10 mouse cellular contexts compared by ENCODE assay signal in genomic region chr14:55782361-55782960, GRCm38 (mm10). TPM values are rescaled to one million over a fixed set of nuclear protein-coding genes. Genes with fewer than 3 reads are reported as not detected.
DNase-seq lines count a peak whose midpoint lies in the region; ATAC-seq and TF ChIP-seq lines count a peak whose summit lies in the region.
"Had no signal": no experiment of that assay in that cellular context is flagged by ENCODE, and none has a peak within 500 bp of the region (broad histone marks: within the 10 kb centered on the region; RNA-seq: fewer than 3 reads in every experiment).

No protein-coding gene starts in this region.

- no peaks in the 10 kb centered on the region for H3K36me3 ChIP-seq in kidney, adult 2 months (ENCODE audit: control insufficient read depth, insufficient read depth, low read length)
- peaks cover 8% of the 10 kb centered on the region for H3K36me3 ChIP-seq in embryonic facial prominence, embryonic 15.5 days
- H3K36me3 ChIP-seq in hindbrain, embryonic 15.5 days: no peaks in the 10 kb centered on the region
- no peaks in the 10 kb centered on the region for H3K36me3 ChIP-seq in lung, embryonic 15.5 days
- no peaks in the 10 kb centered on the region for H3K36me3 ChIP-seq in forebrain, embryonic 14.5 days (ENCODE audit: control insufficient read depth, insufficient read depth, low read length)

- no peak for TF ChIP-seq CTCF in kidney, adult 2 months (conservative IDR thresholded peaks at IDR 0.05; ENCODE audit: insufficient read depth, insufficient read length, low read depth, low read length)

- no peaks in the 10 kb centered on the region for H3K9me3 ChIP-seq in embryonic facial prominence, embryonic 15.5 days (replicated peaks)
- no peaks in the 10 kb centered on the region for H3K9me3 ChIP-seq in hindbrain, embryonic 15.5 days
- no peaks in the 10 kb centered on the region for H3K9me3 ChIP-seq in lung, embryonic 15.5 days
- no peaks in the 10 kb centered on the region for H3K9me3 ChIP-seq in forebrain, embryonic 14.5 days (replicated peaks; ENCODE audit: control insufficient read depth, low read length)

- 0 out of 2 replicates have a peak overlapping the region, but pooled peaks have one; percentile 4 for H3K9ac ChIP-seq in embryonic facial prominence, embryonic 15.5 days
- no peak overlapping the region for H3K9ac ChIP-seq in hindbrain, embryonic 15.5 days
- H3K9ac ChIP-seq in lung, embryonic 15.5 days: no peak overlapping the region
- H3K9ac ChIP-seq in forebrain, embryonic 14.5 days (ENCODE audit: low read length): no peak overlapping the region

- peak overlapping the region; percentile 76 for H3K4me2 ChIP-seq in embryonic facial prominence, embryonic 15.5 days (replicated peaks)
- H3K4me2 ChIP-seq in hindbrain, embryonic 15.5 days: peak overlapping the region; percentile 48; the same call in 1 of the 2 replicates
- H3K4me2 ChIP-seq in lung, embryonic 15.5 days: peak overlapping the region; percentile 77
- H3K4me2 ChIP-seq in forebrain, embryonic 14.5 days (ENCODE audit: low read length): no peak overlapping the region

- H3K4me1 ChIP-seq in kidney, adult 2 months (ENCODE audit: control insufficient read depth, insufficient read depth, low read length): no peaks in the 10 kb centered on the region
- H3K4me1 ChIP-seq in embryonic facial prominence, embryonic 15.5 days: peaks cover 29% of the 10 kb centered on the region
- H3K4me1 ChIP-seq in hindbrain, embryonic 15.5 days (replicated peaks): peaks cover 14% of the 10 kb centered on the region
- peaks cover 26% of the 10 kb centered on the region for H3K4me1 ChIP-seq in lung, embryonic 15.5 days
- no peaks in the 10 kb centered on the region for H3K4me1 ChIP-seq in forebrain, embryonic 14.5 days (ENCODE audit: control insufficient read depth, insufficient read depth, low read length)

- no peaks in the 10 kb centered on the region for H3K27me3 ChIP-seq in kidney, adult 2 months (replicated peaks; ENCODE audit: control insufficient read depth, insufficient read depth, low read length)
- H3K27me3 ChIP-seq in embryonic facial prominence, embryonic 15.5 days: 0 out of 2 replicates have a peak, but pooled peaks cover 19% of the 10 kb centered on the region
- peaks cover 59% of the 10 kb centered on the region for H3K27me3 ChIP-seq in hindbrain, embryonic 15.5 days
- H3K27me3 ChIP-seq in lung, embryonic 15.5 days: peaks cover 35% of the 10 kb centered on the region
- H3K27me3 ChIP-seq in forebrain, embryonic 14.5 days (replicated peaks; ENCODE audit: control insufficient read depth, insufficient read depth, low read length): peaks cover 37% of the 10 kb centered on the region

- no peak for DNase-seq in kidney, adult 2 months
- no peak for DNase-seq in kidney, postnatal 14 days
- no peak for DNase-seq in cerebellum, postnatal 25 days
- DNase-seq in forebrain, embryonic 14.5 days (ENCODE audit: low spot score): no peak

- 41% methylated on average over 9 of the region's 9 CpGs for WGBS in kidney, adult 2 months
- WGBS in embryonic facial prominence, embryonic 15.5 days: 34% methylated on average over 9 of the region's 9 CpGs
- 61% methylated on average over 9 of the region's 9 CpGs for WGBS in hindbrain, embryonic 15.5 days
- 46% methylated on average over 9 of the region's 9 CpGs for WGBS in lung, embryonic 15.5 days
- 55% methylated on average over 9 of the region's 9 CpGs for WGBS in forebrain, embryonic 14.5 days

- peak overlapping the region; percentile 35; the same call in 1 of the 2 replicates for H3K4me3 ChIP-seq in kidney, adult 2 months (ENCODE audit: insufficient read depth, low read depth, low read length)
- peak overlapping the region; percentile 48 for H3K4me3 ChIP-seq in embryonic facial prominence, embryonic 15.5 days (replicated peaks)
- no peak overlapping the region for H3K4me3 ChIP-seq in hindbrain, embryonic 15.5 days
- H3K4me3 ChIP-seq in lung, embryonic 15.5 days: peak overlapping the region; percentile 46
- H3K4me3 ChIP-seq in forebrain, embryonic 14.5 days (ENCODE audit: low read depth, low read length): no peak overlapping the region

- no peak for ATAC-seq in embryonic facial prominence, embryonic 15.5 days (ENCODE audit: insufficient number of reproducible peaks, low FRiP score, low TSS enrichment, low read depth)
- ATAC-seq in hindbrain, embryonic 15.5 days (ENCODE audit: low FRiP score, low read depth): no peak
- ATAC-seq in lung, embryonic 15.5 days (ENCODE audit: borderline replicate concordance, extremely low read depth, low FRiP score, low TSS enrichment): no peak
- no peak for ATAC-seq in megakaryocyte progenitor cell, adult 5-6 weeks (replicated peaks; ENCODE audit: poor library complexity)
- ATAC-seq in forebrain, embryonic 14.5 days: no peak

- H3K27ac ChIP-seq in kidney, adult 2 months (ENCODE audit: insufficient read depth, low read depth, low read length): peak overlapping the region; percentile 77
- peak overlapping the region; percentile 88 for H3K27ac ChIP-seq in embryonic facial prominence, embryonic 15.5 days (replicated peaks)
- no peak overlapping the region for H3K27ac ChIP-seq in hindbrain, embryonic 15.5 days (replicated peaks)
- peak overlapping the region; percentile 77 for H3K27ac ChIP-seq in lung, embryonic 15.5 days
- H3K27ac ChIP-seq in forebrain, embryonic 14.5 days (ENCODE audit: low read depth, low read length): no peak overlapping the region
- H3K27ac ChIP-seq: macrophage had no signal

- no peak for TF ChIP-seq POLR2A in kidney, adult 2 months (IDR thresholded peaks at IDR 0.05; ENCODE audit: low read depth, low read length)

RNA-seq across cellular contexts. Expression of gene Adcy4, which starts 1.4 kb away (rescaled TPM):
- polyA plus RNA-seq in kidney, adult 2 months (2012; rRNA removed): 16.8 and 16.9 TPM in 2 replicates
- polyA plus RNA-seq in embryonic facial prominence, embryonic 15.5 days (2015; fragmentation: Nextera tagmentation; extraction: Ambion mirVana): 17.4 and 22.2 TPM in 2 replicates
- polyA plus RNA-seq in hindbrain, embryonic 15.5 days (2015; fragmentation: Nextera tagmentation; extraction: Ambion mirVana): 4.0 and 5.0 TPM in 2 replicates
- 14.3 and 18.0 TPM in 2 replicates for polyA plus RNA-seq in lung, embryonic 15.5 days (2015; fragmentation: Nextera tagmentation; extraction: Ambion mirVana)
- total RNA-seq in megakaryocyte progenitor cell, adult 5-6 weeks (2015): 0.05 TPM in 1 of 2 replicates, not detected in the other
- not detected in 2 replicates for total RNA-seq in megakaryocyte progenitor cell, adult 5-6 weeks (2017)
- polyA plus RNA-seq in forebrain, embryonic 14.5 days (2014; fragmentation: Nextera tagmentation; extraction: Ambion mirVana): 1.9 and 3.3 TPM in 2 replicates
- total RNA-seq: common myeloid progenitor, adult 5-6 weeks had no signal

RNA-seq across cellular contexts. Expression of gene Ripk3, which starts 6.2 kb away (rescaled TPM):
- polyA plus RNA-seq in kidney, adult 2 months (2012; rRNA removed): 3.5 and 4.7 TPM in 2 replicates
- 34.5 and 41.3 TPM in 2 replicates for polyA plus RNA-seq in embryonic facial prominence, embryonic 15.5 days (2015; fragmentation: Nextera tagmentation; extraction: Ambion mirVana)
- polyA plus RNA-seq in hindbrain, embryonic 15.5 days (2015; fragmentation: Nextera tagmentation; extraction: Ambion mirVana): 1.6 and 2.0 TPM in 2 replicates
- 43.4 and 45.6 TPM in 2 replicates for polyA plus RNA-seq in lung, embryonic 15.5 days (2015; fragmentation: Nextera tagmentation; extraction: Ambion mirVana)
- total RNA-seq in megakaryocyte progenitor cell, adult 5-6 weeks (2015): 116 and 152 TPM in 2 replicates
- 25.3 and 49.9 TPM in 2 replicates for total RNA-seq in megakaryocyte progenitor cell, adult 5-6 weeks (2017)
- polyA plus RNA-seq in forebrain, embryonic 14.5 days (2014; fragmentation: Nextera tagmentation; extraction: Ambion mirVana): 2.4 and 4.1 TPM in 2 replicates

RNA-seq across cellular contexts. Expression of gene Ltb4r1, which starts 16.7 kb away (rescaled TPM):
- polyA plus RNA-seq in kidney, adult 2 months (2012; rRNA removed): 0.75 and 1.1 TPM in 2 replicates
- polyA plus RNA-seq in embryonic facial prominence, embryonic 15.5 days (2015; fragmentation: Nextera tagmentation; extraction: Ambion mirVana): 1.8 and 2.1 TPM in 2 replicates
- 0.91 and 0.93 TPM in 2 replicates for polyA plus RNA-seq in hindbrain, embryonic 15.5 days (2015; fragmentation: Nextera tagmentation; extraction: Ambion mirVana)
- polyA plus RNA-seq in lung, embryonic 15.5 days (2015; fragmentation: Nextera tagmentation; extraction: Ambion mirVana): 1.7 and 2.6 TPM in 2 replicates
- 18.5 and 19.9 TPM in 2 replicates for total RNA-seq in megakaryocyte progenitor cell, adult 5-6 weeks (2015)
- total RNA-seq in megakaryocyte progenitor cell, adult 5-6 weeks (2017): 31.4 and 42.4 TPM in 2 replicates
- 0.28 TPM in 1 of 2 replicates, not detected in the other for polyA plus RNA-seq in forebrain, embryonic 14.5 days (2014; fragmentation: Nextera tagmentation; extraction: Ambion mirVana)

RNA-seq across cellular contexts. Expression of gene Ltb4r2, which starts 21.2 kb away (rescaled TPM):
- 0.56 and 0.76 TPM in 2 replicates for polyA plus RNA-seq in kidney, adult 2 months (2012; rRNA removed)
- polyA plus RNA-seq in embryonic facial prominence, embryonic 15.5 days (2015; fragmentation: Nextera tagmentation; extraction: Ambion mirVana): 0.95 and 1.4 TPM in 2 replicates
- 0.54 and 0.84 TPM in 2 replicates for polyA plus RNA-seq in hindbrain, embryonic 15.5 days (2015; fragmentation: Nextera tagmentation; extraction: Ambion mirVana)
- polyA plus RNA-seq in lung, embryonic 15.5 days (2015; fragmentation: Nextera tagmentation; extraction: Ambion mirVana): 0.25 and 0.35 TPM in 2 replicates
- 0.39 and 0.44 TPM in 2 replicates for total RNA-seq in megakaryocyte progenitor cell, adult 5-6 weeks (2015)
- total RNA-seq in megakaryocyte progenitor cell, adult 5-6 weeks (2017): 0.47 and 0.62 TPM in 2 replicates
- polyA plus RNA-seq in forebrain, embryonic 14.5 days (2014; fragmentation: Nextera tagmentation; extraction: Ambion mirVana): 0.07 and 0.14 TPM in 2 replicates
- polyA plus RNA-seq: macrophage had no signal

RNA-seq across cellular contexts. Expression of gene Cideb, which starts 24.2 kb away (rescaled TPM):
- polyA plus RNA-seq in kidney, adult 2 months (2012; rRNA removed): 485 and 513 TPM in 2 replicates
- 0.47 and 0.60 TPM in 2 replicates for polyA plus RNA-seq in embryonic facial prominence, embryonic 15.5 days (2015; fragmentation: Nextera tagmentation; extraction: Ambion mirVana)
- 0.26 and 0.39 TPM in 2 replicates for polyA plus RNA-seq in hindbrain, embryonic 15.5 days (2015; fragmentation: Nextera tagmentation; extraction: Ambion mirVana)
- 0.55 and 0.80 TPM in 2 replicates for polyA plus RNA-seq in lung, embryonic 15.5 days (2015; fragmentation: Nextera tagmentation; extraction: Ambion mirVana)
- total RNA-seq in megakaryocyte progenitor cell, adult 5-6 weeks (2015): 0.20 and 0.77 TPM in 2 replicates
- total RNA-seq in megakaryocyte progenitor cell, adult 5-6 weeks (2017): 0.51 TPM in 1 of 2 replicates, not detected in the other
- 0.14 TPM in 1 of 2 replicates, not detected in the other for polyA plus RNA-seq in forebrain, embryonic 14.5 days (2014; fragmentation: Nextera tagmentation; extraction: Ambion mirVana)

Comparison
In these comparisons a context has a peak if more than half of its experiments do, and no peak if none do; other contexts are left out.
1. H3K27ac ChIP-seq: peak in kidney, adult 2 months (single experiment), embryonic facial prominence, embryonic 15.5 days (single experiment) and lung, embryonic 15.5 days (single experiment); none in hindbrain, embryonic 15.5 days (single experiment) and forebrain, embryonic 14.5 days (single experiment).
2. H3K4me3 ChIP-seq: peak in kidney, adult 2 months (single experiment), embryonic facial prominence, embryonic 15.5 days (single experiment) and lung, embryonic 15.5 days (single experiment); none in hindbrain, embryonic 15.5 days (single experiment) and forebrain, embryonic 14.5 days (single experiment).